Mouse (Mus musculus) mouse trophoblast stem cell (cell line): ENCODE measurements around the gene Gm3448.
"Not testable (repeated sequence)": the region's sequence is repeated elsewhere in the genome, so short reads cannot be mapped to it uniquely, and the experiment has no call there.

ENCODE experiments used
- in situ Hi-C, 2 experiments: fragments of 300-500 bp; cut with MseI, MboI; formaldehyde crosslinking; loops; 2 replicates in 1 of 2; 3 replicates in 1 of 2; pipeline ENCODE4 v1.15.1; 2025

Gm3448 gene

GRCm38 (mm10) chr17:15041175-15041729 lies at the start of gene Gm3448, which contains the start of the genes Ermard and Tcte3:
TSS of gene Gm3448 (minus strand) at chr17:15041537.
TSS of gene Ermard (plus strand) at chr17:15041208.
TSS of gene Tcte3 (minus strand) at chr17:15041488.
- in situ Hi-C loops = not testable (repeated sequence)

DNA sequence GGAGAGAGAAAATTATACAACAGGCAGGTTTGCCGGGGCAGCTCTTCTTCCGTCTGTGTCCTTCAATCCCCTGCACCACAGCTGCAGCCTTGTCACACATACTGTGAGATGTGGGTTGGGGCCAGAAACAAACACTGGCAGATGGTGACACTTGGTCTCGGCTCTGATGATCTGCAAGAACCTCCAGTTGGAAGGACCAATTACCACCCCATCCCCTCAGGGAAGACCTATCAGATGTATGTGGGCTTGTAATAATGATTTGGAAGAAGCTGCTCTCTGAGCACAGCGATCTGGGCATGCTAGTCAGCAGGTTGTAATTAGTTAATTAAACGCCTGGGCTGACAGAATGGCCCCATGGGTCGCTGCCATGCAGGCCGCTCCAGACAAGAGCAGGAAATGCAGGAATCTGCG lies 47.3 kb upstream of the Gm3448 start:
- in situ Hi-C loops = no loop called here

DNA sequence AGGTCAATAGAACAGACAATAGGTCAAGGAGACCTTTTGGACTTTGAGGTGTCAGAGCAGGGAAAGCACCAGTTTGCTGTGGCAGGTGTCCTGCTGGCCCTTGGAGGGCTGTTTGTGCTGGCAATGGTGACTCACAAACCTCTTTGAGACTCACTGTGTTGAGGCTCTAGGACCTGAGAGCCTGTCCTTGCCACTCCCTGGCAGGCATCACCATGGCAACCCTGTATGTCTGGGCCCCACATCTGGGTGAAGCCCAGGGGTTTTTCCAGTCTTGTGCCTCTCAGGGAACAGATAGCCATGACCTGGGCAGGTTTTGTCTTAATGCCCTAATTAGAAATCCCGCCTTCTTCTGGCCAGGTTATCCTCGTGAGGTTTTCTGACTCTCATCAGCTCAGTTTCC lies 46.8 kb upstream of the Gm3448 start:
- in situ Hi-C loops = no loop called here

DNA sequence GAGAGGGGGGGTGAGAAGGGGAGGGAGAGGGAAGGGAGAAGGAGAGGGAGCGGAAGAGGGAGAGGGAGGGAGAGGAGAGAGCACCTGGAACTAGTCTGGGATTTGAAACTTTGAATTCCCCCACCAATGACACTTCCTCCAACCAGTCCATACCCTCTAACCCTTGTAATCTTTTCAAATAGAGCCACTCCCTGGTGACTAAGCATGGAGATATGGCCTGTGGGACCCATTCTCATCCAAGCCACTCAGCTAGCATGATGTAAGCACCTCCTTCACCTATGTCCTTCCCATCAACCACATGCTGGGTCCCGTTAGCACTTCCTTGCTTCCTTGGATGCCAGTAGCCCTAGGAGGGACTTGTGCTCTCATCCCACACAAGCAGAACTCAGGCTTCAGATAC lies 43.7 kb upstream of the Gm3448 start:
- in situ Hi-C loops = no loop called here

- in situ Hi-C loops = no loop called here
Observed at GRCm38 (mm10) chr17:15084226-15084848, 43.0 kb upstream of the Gm3448 start.

DNA sequence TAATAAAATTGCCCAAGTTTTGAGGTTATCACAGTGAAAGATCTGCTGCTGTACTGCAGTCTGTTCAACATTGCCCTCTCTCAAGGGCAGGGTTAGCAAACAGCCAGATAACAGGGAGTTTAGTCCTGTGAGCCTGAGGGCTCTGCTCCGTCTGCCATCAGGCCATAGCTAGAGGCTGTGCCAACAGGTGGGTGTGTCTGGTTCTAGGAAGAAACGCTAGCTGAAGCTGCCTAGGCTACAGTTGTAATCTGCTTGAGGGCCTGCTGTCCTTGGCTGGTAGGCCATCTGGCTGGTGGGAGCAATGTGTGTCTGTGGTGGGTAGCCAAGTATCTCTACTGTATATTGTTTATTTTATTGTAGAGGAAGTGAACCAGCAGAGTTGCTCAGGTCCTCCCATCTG lies 36.2 kb upstream of the Gm3448 start:
- in situ Hi-C loops = no loop called here

- in situ Hi-C loops = no loop called here
Observed at GRCm38 (mm10) chr17:15075033-15075432, 33.7 kb upstream of the Gm3448 start.

GRCm38 (mm10) chr17:15072211-15072610 lies 30.9 kb upstream of the Gm3448 start:
- in situ Hi-C loops = loop anchor here (25.0 kb wide), 2 partner anchors 315 to 390 kb away; partner anchors contain the start of genes Dll1 (in 2 of the 2) and Fam120b (in 2 of the 2)

DNA sequence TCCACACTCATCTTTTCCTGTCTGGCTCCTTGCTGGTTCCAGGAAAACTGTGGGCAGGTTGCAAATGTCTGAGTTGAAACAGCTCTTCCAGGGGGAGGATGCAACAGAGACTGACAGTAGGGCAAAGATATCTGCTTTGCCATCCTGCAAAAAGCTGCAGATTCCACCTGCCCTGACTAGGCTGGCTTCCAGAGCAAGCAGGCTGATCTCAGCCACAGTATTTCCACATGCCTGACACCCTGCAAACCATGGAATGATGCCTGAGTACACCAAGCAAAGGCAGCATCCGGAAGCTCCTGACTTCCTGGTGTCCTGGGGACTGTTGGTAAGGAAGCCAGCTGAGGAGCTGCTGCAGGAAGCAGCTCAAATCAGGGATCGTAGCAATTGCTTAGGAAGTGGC lies 27.8 kb upstream of the Gm3448 start:
- in situ Hi-C loops = loop anchor here (25.0 kb wide), 2 partner anchors 318 to 393 kb away; partner anchors contain the start of genes Dll1 (in 2 of the 2) and Fam120b (in 2 of the 2)

DNA sequence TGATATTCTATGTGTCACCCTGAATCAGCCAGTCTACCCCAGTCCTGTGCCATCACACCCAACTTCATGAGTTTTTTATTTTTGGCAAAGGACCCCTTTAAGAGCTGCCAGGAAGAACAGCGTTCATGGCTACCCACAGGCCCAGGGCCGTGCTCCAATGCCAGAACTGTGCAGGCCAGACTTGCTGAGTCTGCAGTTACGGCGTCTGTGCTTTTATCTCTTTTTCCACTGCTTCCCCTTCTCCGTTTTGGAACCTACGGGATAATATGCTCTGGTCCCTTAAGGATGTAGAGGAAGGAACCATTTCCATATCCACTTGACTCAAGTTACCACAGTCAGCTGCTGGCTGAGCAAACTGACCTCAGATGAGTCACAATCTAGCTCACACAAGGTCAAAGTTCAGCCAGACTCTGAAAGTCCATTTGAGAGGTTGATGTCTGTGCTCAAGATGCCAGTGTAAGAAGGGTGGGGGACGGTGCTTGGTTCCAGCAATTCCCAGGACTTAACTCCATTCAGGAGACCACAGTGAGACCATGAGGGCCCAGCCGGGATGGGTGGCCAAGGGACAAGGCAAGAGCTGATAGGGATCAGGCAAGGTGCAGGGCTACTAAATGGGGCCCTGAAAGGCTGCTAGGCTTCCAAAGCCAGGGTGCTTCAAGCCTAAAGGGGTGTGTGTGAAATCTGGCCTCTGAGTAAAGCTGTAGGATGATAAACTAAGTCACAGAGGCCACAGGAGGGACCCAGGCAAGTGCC lies 26.9 kb upstream of the Gm3448 start:
- in situ Hi-C loops = loop anchor here (25.0 kb wide), 2 partner anchors 319 to 394 kb away; partner anchors contain the start of genes Dll1 (in 2 of the 2) and Fam120b (in 2 of the 2)

DNA sequence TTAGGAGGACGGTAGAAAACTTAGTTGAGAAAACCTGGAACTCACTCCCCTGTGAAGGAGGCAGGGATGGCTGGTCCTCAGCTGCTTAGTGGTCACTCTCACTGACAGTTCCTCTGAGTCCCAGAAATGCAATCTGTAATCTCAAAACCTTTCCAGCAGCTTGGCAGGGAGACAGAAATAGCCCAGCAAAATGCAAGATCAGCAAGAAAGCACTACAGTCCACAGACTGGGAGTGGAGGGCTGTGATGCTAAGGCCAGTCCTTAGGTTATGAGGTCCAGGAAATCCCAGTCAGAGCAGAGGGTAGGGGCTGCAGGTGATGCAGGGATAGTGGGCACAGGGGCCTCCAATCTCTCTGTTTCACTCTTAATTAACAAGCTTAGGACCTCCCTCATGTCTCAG lies 25.6 kb upstream of the Gm3448 start:
- in situ Hi-C loops = loop anchor here (25.0 kb wide), 2 partner anchors 320 to 395 kb away; partner anchors contain the start of genes Dll1 (in 2 of the 2) and Fam120b (in 2 of the 2)

DNA sequence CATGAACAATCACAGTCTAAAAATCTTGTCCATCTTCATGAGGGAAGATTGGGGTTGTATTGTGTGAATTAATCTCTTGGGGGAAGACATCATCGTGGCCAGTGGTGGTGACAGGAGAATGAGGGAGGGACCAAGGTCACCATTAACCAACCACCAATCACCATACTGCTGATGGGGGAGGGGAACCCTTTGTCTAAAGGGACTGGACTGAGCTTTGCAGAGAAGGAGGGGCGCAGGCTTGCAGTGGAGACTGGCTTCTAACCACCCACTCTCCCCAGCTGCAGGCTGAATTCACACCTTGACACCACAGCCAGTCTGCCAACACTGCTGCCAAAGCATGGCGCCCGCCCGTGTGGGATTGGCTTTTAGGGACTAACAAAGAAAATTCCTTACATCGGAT lies 24.7 kb upstream of the Gm3448 start:
- in situ Hi-C loops = loop anchor here (25.0 kb wide), 2 partner anchors 321 to 396 kb away; partner anchors contain the start of genes Dll1 (in 2 of the 2) and Fam120b (in 2 of the 2)

- in situ Hi-C loops = loop anchor here (25.0 kb wide), 2 partner anchors 322 to 397 kb away; partner anchors contain the start of genes Dll1 (in 2 of the 2) and Fam120b (in 2 of the 2)
Observed at GRCm38 (mm10) chr17:15065391-15066024, 24.2 kb upstream of the Gm3448 start.

- in situ Hi-C loops = loop anchor here (25.0 kb wide), 2 partner anchors 327 to 402 kb away; partner anchors contain the start of genes Dll1 (in 2 of the 2) and Fam120b (in 2 of the 2)
Observed at GRCm38 (mm10) chr17:15060356-15060755, 19.0 kb upstream of the Gm3448 start.

DNA sequence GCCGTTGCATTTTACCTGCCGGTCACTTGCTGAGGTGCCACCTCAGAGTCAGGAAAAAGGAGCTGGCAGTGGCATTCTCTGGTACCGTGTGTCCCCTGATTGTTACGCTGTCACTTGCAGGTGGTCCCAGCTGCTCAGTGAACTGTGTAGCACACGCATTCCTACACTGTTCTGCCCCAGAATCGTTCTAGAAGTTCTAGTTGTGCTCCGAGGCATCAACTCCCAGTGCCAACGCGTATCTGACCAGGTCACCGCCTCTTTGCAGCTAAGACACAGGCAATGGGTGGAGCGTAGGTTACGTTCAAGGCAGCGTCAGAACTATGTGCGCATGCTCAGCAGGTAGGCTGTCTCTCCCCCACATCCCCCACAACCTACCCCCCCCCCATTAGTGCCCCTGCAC lies 18.3 kb upstream of the Gm3448 start:
- in situ Hi-C loops = loop anchor here (25.0 kb wide), 2 partner anchors 328 to 403 kb away; partner anchors contain the start of genes Dll1 (in 2 of the 2) and Fam120b (in 2 of the 2)

DNA sequence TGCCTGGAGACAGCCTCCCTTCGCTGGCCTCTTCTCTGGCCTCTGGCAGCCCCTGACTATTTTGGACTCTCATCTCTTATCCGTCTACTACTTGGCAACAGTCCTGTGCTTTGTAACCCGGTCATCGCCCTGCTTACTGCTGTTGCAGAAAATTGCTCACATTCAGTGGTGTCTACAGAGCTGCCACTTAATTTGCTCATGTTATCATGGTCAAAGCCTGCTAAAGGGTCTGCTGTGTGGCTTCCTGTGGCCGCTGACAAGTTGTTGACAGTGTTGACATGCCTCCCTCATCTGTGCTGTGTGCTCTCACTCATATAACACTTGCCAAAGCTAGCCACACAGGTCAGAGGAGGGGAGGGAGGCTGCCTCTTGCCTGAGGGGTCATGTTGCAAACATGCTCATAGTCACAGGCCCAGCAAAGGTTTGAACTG lies 16.8 kb upstream of the Gm3448 start:
- in situ Hi-C loops = loop anchor here (25.0 kb wide), 2 partner anchors 329 to 404 kb away; partner anchors contain the start of genes Dll1 (in 2 of the 2) and Fam120b (in 2 of the 2)

DNA sequence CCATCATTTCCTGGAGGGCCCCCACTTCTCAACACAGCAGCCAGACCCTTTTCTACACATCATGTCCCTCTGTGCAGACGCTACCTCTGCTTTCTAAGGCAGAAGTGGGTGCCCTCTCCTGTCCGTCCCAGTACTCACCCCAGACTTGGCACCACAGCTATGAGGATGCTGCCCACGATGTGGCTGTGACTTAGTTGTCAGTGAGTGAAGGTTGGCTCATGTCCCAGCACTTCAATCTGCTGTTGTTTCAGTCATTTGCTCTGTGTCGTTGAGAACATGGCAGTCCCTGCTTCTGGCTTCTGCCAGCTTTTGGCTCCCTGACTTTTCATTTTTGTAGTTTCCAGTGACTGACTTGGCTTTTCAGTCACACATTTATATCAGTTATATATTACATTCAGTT lies 14.6 kb upstream of the Gm3448 start:
- in situ Hi-C loops = loop anchor here (25.0 kb wide), 2 partner anchors 331 to 406 kb away; partner anchors contain the start of genes Dll1 (in 2 of the 2) and Fam120b (in 2 of the 2)

DNA sequence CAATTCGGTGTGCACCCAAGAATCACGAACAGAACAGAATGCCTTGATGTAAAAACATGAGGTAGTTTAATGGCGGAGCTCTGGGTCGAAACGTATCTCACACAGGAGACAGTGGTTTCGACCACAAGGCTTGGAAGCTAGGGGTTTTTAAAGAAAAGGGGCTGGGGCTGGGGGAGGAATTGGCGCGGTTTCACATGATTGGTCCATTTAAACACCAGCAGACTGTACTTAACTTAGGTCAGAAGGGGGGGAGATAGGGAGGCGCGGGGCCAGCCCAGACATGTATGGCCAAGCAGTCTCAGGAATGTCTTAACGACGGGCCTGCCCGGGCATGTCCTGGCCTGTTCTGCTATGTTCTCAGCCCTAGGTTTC lies 12.5 kb upstream of the Gm3448 start:
- in situ Hi-C loops = loop anchor here (25.0 kb wide), 2 partner anchors 333 to 408 kb away; partner anchors contain the start of genes Dll1 (in 2 of the 2) and Fam120b (in 2 of the 2)

GRCm38 (mm10) chr17:15053183-15053828 lies 12.0 kb upstream of the Gm3448 start:
- in situ Hi-C loops = loop anchor here (25.0 kb wide), 2 partner anchors 334 to 409 kb away; partner anchors contain the start of genes Dll1 (in 2 of the 2) and Fam120b (in 2 of the 2)

DNA sequence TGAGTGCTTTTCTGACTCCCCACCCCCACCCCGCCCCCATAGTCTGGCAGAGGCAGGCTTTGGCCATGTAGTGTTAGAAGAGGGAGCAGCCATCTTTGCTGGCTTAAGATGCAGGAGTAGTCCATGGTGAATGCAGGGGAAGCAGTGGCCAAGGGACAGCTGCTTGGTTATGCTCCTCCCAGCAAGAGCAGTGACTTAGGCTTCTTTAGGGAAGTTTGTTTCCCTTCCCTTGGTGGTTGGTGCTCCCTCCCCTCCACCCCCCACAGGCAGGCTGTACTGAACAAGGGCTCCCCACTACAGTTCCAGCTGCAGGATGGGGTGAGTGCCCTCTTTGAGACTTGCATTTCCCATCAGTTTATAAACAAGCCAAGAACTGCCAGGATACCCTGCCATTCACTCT lies 11.4 kb upstream of the Gm3448 start:
- in situ Hi-C loops = loop anchor here (25.0 kb wide), 2 partner anchors 335 to 410 kb away; partner anchors contain the start of genes Dll1 (in 2 of the 2) and Fam120b (in 2 of the 2)
